Mouse (Mus musculus) cerebellum, adult 11-12 months (tissue): ENCODE measurements at regions not wholly inside any gene's neighbourhood (a gene's known extent, or its start where the extent isn't known, plus 50 kb on each side); places are given as distances from the start of the nearest gene placed in this dataset.

Experiments used
- DNase-seq: peaks from one replicate; pipeline ENCODE4 v3.0.0; 2022

GRCm38 (mm10) chr13:101501845-101502284 is 266.2 kb downstream of the Pik3r1 start:
- DNase-seq: peak; percentile 38

DNA sequence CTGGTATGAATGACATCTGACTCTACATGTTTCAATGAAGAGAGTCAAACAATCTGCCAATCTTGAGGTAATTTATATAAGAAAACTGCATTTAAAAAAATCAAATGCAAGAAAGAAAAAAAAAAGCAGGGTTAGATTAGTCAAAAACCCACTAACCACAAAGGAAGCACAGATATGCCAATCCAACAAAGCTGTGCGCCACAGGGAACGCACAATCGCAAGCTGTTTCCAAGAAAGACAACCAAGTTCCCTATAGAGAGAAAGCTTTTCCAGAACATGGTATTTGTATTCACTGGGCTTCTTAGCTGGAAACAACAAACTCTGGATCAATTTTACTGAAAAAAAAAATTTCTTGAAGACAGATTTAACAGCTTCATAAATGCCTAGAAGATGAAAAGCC is 267.0 kb downstream of the Pik3r1 start:
- DNase-seq: no peak

DNA sequence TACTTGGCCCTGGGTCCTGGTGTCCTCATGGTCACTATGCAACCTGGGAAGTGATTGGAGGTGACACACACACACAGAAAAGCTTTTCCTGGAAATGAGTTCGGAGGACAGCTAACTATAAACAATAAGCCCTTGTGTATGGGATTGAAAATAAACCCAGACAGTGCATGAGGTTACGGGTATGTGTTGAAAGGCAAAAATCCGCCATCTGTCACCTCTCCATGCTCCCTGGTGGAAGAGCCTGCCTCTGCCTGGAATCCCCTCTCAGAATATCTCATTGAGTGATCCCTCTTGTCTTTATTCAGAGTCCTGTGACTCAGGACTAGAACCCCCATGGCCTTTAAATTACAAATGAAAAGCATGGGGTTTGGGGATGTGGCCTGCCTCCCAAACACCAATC is 276.2 kb downstream of the Pik3r1 start:
- no peak for DNase-seq

- no peak for DNase-seq
Measured at GRCm38 (mm10) chr13:101490961-101491360, 277.1 kb downstream of the Pik3r1 start.

DNA sequence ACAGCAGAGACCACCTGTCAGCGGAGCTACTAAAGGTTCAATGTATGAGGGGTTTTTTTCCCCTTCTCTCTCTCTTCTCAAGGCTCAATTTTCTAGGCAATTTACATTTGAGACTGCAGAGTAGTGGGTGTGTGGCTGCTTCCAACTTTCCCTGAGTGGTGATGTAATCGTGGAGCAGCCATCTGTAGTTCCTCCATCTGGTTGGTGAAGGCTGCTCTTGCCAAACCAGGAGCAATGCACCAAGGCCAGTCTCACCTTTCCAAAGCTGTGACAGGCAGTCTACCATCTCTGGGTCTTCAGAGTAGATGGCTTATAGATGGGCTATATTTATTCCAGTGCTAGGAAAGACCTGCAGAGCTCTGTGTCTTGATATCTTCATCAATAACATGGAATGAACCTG is 280.4 kb downstream of the Pik3r1 start:
- peak; percentile 94 for DNase-seq

DNA sequence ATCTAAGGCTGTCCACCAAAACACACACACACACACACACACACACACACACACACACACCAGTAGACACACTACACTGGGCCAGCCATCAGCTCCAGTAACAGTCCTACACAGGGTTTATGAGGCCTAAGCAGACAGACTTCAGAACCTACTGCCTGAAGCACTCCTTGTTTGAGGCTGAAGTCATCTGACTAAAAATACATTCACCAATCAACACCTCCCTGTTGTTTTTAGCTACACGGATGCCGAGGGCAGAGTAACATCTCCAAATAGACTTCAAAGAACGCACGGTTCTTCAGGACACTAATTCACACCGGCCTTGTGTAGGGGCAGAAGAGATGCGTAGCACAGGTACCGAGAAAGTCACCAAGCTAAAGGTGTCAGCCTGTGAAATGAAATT is 282.2 kb downstream of the Pik3r1 start:
- DNase-seq: no peak

DNA sequence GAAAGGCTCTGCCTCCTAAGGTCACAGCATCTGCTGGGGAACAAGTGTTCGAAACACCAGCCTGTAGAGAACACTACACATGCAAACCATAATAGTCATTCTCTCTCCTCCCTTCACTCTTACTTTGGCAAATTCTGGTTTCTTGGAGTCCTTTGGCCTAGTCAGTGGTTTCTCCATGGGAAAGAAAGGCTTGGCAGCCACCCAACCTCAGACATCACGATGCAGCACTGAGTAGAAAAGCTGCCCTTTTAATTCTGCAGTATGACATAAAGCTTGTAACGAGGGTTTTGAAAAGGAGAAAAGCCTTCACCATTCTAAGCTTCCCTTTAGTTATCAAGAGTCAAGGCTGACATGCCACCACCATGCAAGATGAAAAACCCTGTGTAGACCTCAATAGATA is 284.2 kb downstream of the Pik3r1 start:
- peak; percentile 57 for DNase-seq

GRCm38 (mm10) chr13:101481551-101482184 is 286.3 kb downstream of the Pik3r1 start:
- peak; percentile 55 for DNase-seq

GRCm38 (mm10) chr13:101479297-101479652 is 288.7 kb downstream of the Pik3r1 start:
- DNase-seq: peak; percentile 89

- peak; percentile 38 for DNase-seq
Measured at GRCm38 (mm10) chr13:101478608-101479296, 289.3 kb downstream of the Pik3r1 start.

DNA sequence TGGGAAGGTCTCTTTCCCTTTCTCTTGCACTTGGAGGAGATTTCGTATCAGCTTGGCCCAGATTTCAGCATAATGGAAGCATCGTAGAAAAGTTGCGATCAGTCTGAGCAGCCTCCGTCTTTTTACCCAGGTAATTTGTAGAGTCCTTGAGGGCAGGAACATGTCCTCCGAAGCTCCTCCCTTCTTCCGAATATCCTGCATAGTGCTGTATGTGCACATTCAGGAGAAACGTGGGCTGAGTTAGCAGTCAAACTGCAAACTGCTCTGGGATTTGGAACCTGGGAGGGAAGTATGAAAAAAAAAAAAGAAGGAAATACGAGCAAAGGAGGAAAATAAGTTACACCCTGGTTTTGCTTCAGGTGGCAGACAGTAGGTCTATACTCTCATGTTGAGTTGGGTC is 294.7 kb downstream of the Pik3r1 start:
- DNase-seq: no peak

DNA sequence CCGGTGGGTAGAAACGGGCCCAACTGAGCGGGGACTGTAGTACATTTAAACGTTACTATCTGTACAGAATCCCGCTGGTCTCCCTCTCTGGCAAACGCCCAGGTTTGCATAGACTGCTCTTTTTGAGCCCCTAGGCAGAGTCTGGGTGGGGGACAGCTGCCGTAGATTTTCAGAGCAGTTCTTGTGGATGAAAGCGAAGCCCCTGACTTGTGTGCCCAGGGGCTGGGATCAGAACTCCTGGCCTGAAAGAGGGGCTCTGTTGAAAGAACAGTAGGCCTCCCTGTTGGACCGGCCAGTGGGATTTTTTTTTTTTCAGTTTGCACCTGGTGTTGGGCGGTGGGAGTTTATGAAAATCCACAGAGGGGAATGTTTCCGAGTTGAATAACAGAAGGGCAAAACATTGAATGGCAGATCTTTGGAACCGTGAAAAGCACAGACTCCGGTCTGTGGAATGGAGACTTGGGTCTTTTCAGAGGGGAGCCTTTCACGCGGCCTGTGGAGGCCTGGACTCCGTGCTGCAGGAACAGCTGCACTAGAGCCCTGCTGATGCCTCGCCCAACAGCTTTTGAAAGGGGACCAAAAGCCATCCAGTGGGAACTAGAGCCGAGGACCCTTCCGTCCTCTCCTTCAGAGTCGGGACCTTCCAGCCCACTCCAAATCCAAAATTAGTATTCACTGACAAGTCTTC is 297.3 kb downstream of the Pik3r1 start:
- no peak for DNase-seq

DNA sequence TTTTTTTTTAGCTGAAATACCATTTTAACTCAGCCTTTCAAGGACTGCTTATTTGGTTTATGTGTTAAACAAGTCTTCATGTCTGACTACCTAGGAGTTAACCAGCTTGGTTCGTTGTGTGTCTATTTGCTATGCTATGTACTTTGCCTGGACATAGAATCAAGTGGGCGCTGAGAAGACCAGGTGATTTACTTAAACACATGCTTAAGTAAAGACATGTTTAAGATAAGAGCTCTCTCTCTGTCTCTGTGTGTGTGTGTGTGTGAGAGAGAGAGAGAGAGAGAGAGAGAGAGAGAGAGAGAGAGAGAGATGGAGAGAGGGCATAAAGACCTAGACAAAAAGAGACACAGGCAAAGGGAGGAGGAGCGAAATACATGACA is 302.3 kb downstream of the Pik3r1 start:
- DNase-seq: no peak

- no peak for DNase-seq
Measured at GRCm38 (mm10) chr13:101464928-101465747, 302.9 kb downstream of the Pik3r1 start.

DNA sequence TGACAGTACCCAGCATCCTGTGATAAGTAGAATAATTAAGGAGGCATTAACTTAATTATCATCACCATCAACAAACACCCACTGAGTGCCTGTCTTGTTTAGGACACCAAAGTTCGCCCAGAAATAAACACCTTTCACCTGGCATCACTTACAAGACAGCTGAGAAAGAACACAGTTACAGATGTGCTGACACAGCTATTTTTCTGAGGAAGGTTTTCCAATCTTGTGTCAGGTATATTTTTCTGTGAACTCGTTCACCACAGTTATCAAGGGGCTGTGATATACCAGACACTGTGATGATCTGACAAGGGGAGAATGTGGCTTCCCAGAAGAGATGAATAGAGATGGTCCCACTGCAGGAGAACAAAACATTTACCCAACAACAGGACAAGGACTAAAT is 311.1 kb downstream of the Pik3r1 start:
- no peak for DNase-seq

- no peak for DNase-seq
Measured at GRCm38 (mm10) chr13:101454276-101454675, 313.7 kb downstream of the Pik3r1 start.

GRCm38 (mm10) chr13:101450501-101450900 is 317.5 kb downstream of the Pik3r1 start:
- peak; percentile 80 for DNase-seq

DNA sequence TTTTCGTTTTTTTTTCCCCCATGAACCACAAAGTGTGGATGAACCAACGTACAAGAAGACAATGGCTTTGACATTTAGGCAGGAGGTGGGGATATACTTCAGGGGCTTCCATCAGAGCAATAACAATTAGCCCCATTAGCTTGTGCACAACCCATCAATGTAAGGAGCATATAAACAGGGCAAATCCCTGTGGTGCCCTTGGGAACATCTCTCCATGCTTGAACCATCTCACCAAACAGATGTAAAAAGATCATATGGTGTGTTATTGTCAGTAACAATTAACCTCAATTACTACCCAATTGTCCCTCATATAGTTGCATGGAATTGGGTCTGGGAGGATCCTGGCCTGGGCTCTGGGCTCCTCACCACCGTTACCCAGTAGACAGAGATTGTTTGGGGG is 328.5 kb downstream of the Pik3r1 start:
- no peak for DNase-seq

- DNase-seq: peak; percentile 93
Measured at GRCm38 (mm10) chr13:101439041-101439440, 329.0 kb downstream of the Pik3r1 start.

DNA sequence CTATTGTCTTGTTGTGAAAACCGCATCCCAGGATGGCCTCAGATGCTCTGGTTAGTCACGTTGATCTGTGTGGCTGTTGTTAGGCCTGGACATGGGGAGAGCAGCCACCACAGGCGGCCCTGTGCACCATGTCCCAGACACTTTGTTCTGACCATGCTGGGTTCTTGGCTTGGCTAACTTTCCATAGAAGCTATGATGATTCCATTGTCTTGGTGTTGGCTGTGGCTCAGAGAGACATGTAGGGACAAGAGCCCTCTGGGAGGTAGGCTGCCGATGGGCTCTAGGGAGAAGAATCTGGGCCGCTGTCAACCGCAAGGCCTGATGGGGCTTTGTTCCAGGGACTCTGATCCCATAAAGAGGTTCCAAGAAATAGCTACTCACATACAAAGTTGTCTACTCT is 334.9 kb downstream of the Pik3r1 start:
- DNase-seq: no peak

DNA sequence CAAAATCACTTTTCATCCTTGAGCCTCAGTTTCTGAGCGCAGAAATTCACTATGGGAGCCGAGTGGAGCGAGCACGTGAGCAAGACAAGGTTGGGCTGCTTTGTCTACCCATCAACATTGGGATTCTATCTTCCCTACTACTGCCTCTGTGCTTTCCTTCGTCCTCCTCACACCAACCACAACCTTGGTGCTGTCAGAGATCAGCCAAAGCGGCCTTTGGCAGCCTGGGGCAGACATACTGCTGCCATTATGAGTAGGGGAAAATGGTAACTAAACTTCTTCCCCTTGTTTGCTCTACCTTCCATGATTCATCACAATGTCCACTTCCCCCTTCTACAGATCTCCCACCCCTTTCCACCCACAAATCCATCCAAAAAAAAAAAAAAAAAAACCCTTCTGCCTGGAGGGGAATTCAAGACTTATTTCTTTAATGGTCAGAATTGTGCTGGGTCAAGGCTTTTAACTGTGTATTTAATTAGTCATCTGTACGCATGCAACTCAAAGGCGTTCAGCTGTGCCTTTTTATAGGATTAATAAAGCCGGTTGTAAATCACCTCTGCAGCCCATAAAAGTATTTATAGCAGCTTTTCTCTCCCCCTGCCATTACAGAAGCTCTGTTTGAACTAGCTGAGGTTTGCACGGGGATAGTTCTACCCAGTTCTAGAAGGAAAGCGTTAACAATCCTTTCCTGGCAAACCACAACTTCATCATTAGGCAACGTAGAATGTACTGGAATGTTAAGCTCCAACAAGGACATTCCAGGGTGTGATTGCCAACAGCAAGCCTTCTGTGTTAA is 340.4 kb downstream of the Pik3r1 start:
- DNase-seq: no peak

GRCm38 (mm10) chr13:101426461-101426860 is 341.6 kb downstream of the Pik3r1 start:
- no peak for DNase-seq

GRCm38 (mm10) chr13:101422082-101422481 is 345.9 kb downstream of the Pik3r1 start:
- no peak for DNase-seq
